Mouse (Mus musculus): ENCODE results near the gene Pde4d. TPM values are rescaled to one million over a fixed set of nuclear protein-coding genes. Genes with fewer than 3 reads are reported as not detected.

The Pde4d gene
- polyA plus RNA-seq, 1 experiment from 2014 or later, result 13.0 TPM

DNA sequence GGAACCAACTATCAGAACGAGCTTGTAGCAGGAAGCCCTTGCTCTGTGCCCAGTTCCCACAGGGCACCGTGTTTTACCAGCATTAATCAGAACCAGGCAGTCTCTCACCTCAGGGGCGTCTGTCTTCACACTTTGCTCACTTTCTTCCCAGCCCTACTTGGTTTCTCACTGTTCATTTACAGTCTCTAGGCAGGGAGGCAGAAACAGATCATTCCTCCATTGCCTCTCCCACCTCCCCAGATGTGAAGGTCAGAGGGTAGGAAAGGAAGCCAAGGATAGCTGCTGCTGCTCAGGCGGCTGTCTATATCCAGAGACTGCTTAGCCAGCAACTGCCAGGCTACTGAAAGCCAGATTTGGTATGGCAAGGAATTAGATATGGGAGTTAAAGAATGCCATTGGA, 1508.2 kb downstream of the Pde4d start:
- 48% methylated on average over 4 of the region's 4 CpGs for WGBS
- Histone ChIP-seq H3K4me3 (ENCODE audit: low read depth, low read length) (no peak overlapping the region), H3K27ac (replicated peaks) (no peak overlapping the region), H3K9ac (ENCODE audit: low read length) (no peak overlapping the region), H3K4me2 (replicated peaks; ENCODE audit: low read depth) (no peak overlapping the region), H3K4me1 (replicated peaks; ENCODE audit: control insufficient read depth, insufficient read depth) (no peaks in the 10 kb centered on the region), H3K27me3 (ENCODE audit: control insufficient read depth, insufficient read depth, low read length) (no peaks in the 10 kb centered on the region), H3K9me3 (ENCODE audit: control insufficient read depth, low read length) (no peaks in the 10 kb centered on the region), H3K36me3 (ENCODE audit: control insufficient read depth, insufficient read depth, low read length) (peaks cover 3% of the 10 kb centered on the region; the same call in 1 of the 2 replicates)
- TF ChIP-seq CTCF (IDR thresholded peaks at IDR 0.05; ENCODE audit: low read depth) (no peak), EP300 (optimal IDR thresholded peaks at IDR 0.05) (no peak)
- DNase-seq (ENCODE audit: low spot score), result no peak
- ATAC-seq (ENCODE audit: low FRiP score, low TSS enrichment), result no peak

DNA sequence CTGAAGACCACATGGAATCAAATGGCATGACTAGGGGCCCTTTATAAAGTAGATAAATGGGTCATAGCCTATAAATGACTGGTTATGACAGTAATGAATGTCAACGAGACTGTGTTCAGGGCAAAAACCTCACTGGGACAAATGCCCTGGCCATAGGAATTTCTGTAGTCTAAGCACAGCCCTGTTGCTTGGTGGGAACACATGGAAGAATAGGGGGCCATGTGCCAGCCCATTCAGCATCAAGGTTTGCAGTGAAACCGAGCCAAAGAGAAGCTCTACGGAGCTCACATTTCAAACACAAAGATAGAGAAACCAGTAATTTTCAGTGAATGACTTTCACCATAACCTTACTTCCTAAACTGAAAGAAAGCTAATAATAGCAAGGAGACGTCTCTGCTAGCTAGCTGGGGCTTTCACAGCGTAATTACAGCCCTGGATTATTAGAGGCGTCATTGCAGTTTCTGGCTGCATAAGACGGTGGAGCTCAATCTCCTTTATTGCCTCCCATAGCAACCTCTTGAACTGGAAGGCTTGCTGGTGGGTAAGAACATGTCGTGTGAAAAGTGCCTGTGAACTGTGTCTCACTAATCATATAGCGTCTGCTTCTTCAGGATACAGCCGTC, 1533.2 kb downstream of the Pde4d start:
- Histone ChIP-seq H3K27me3 (ENCODE audit: control insufficient read depth, insufficient read depth, low read length) (no peaks in the 10 kb centered on the region), H3K4me3 (ENCODE audit: low read depth, low read length) (no peak overlapping the region), H3K4me1 (replicated peaks; ENCODE audit: control insufficient read depth, insufficient read depth) (no peaks in the 10 kb centered on the region), H3K27ac (replicated peaks) (no peak overlapping the region), H3K36me3 (ENCODE audit: control insufficient read depth, insufficient read depth, low read length) (no peaks in the 10 kb centered on the region), H3K9ac (ENCODE audit: low read length) (no peak overlapping the region), H3K4me2 (replicated peaks; ENCODE audit: low read depth) (no peak overlapping the region), H3K9me3 (ENCODE audit: control insufficient read depth, low read length) (no peaks in the 10 kb centered on the region)
- DNase-seq (ENCODE audit: low spot score) (no peak), ATAC-seq (ENCODE audit: low FRiP score, low TSS enrichment) (no peak)
- TF ChIP-seq CTCF (IDR thresholded peaks at IDR 0.05; ENCODE audit: low read depth) (no peak), EP300 (optimal IDR thresholded peaks at IDR 0.05) (no peak)
- 66% methylated on average over 10 of the region's 10 CpGs for WGBS

DNA sequence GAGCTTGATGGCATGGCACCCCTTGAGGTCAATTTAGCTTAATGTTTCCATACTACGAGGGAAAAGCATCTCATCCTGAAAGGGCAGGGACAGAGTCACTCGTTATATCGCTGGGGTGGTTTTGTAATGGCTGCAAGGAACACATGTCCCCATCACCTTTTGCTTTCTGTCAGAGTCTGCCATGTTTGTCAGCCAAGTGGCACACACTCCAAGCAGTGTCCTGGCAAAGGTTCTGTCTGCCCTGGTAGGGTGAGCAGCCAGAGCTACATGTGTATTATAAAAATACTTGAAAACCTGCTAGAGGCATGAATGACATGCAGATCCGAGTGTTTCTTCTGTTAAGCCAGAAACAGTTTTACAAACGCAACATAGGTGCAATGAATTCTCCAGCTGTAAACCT, 1535.7 kb downstream of the Pde4d start:
- no peaks in the 10 kb centered on the region for H3K36me3 ChIP-seq (ENCODE audit: control insufficient read depth, insufficient read depth, low read length)
- TF ChIP-seq CTCF (IDR thresholded peaks at IDR 0.05; ENCODE audit: low read depth), result no peak
- TF ChIP-seq EP300 (optimal IDR thresholded peaks at IDR 0.05), result no peak
- H3K4me2 ChIP-seq (replicated peaks; ENCODE audit: low read depth), result no peak overlapping the region
- no peaks in the 10 kb centered on the region for H3K4me1 ChIP-seq (replicated peaks; ENCODE audit: control insufficient read depth, insufficient read depth)
- no peak overlapping the region for H3K27ac ChIP-seq (replicated peaks)
- no peak overlapping the region for H3K4me3 ChIP-seq (ENCODE audit: low read depth, low read length)
- ATAC-seq (ENCODE audit: low FRiP score, low TSS enrichment), result no peak
- DNase-seq (ENCODE audit: low spot score), result no peak
- no peaks in the 10 kb centered on the region for H3K27me3 ChIP-seq (ENCODE audit: control insufficient read depth, insufficient read depth, low read length)
- WGBS, result 87% methylated on average over 5 of the region's 5 CpGs
- H3K9me3 ChIP-seq (ENCODE audit: control insufficient read depth, low read length), result no peaks in the 10 kb centered on the region
- no peak overlapping the region for H3K9ac ChIP-seq (ENCODE audit: low read length)

- Histone ChIP-seq H3K9ac (ENCODE audit: low read length) (no peak overlapping the region), H3K36me3 (ENCODE audit: control insufficient read depth, insufficient read depth, low read length) (no peaks in the 10 kb centered on the region), H3K4me1 (replicated peaks; ENCODE audit: control insufficient read depth, insufficient read depth) (no peaks in the 10 kb centered on the region), H3K27ac (replicated peaks) (no peak overlapping the region), H3K4me3 (ENCODE audit: low read depth, low read length) (no peak overlapping the region), H3K27me3 (ENCODE audit: control insufficient read depth, insufficient read depth, low read length) (no peaks in the 10 kb centered on the region), H3K4me2 (replicated peaks; ENCODE audit: low read depth) (no peak overlapping the region), H3K9me3 (ENCODE audit: control insufficient read depth, low read length) (no peaks in the 10 kb centered on the region)
- ATAC-seq (ENCODE audit: low FRiP score, low TSS enrichment) (no peak), DNase-seq (ENCODE audit: low spot score) (peak; percentile 26)
- WGBS, result 45% methylated on average over 5 of the region's 5 CpGs
- TF ChIP-seq CTCF (IDR thresholded peaks at IDR 0.05; ENCODE audit: low read depth) (no peak), EP300 (optimal IDR thresholded peaks at IDR 0.05) (no peak)
These were observed 1536.1 kb downstream of the Pde4d start for GRCm38 (mm10) chr13:109985892-109986291.

DNA sequence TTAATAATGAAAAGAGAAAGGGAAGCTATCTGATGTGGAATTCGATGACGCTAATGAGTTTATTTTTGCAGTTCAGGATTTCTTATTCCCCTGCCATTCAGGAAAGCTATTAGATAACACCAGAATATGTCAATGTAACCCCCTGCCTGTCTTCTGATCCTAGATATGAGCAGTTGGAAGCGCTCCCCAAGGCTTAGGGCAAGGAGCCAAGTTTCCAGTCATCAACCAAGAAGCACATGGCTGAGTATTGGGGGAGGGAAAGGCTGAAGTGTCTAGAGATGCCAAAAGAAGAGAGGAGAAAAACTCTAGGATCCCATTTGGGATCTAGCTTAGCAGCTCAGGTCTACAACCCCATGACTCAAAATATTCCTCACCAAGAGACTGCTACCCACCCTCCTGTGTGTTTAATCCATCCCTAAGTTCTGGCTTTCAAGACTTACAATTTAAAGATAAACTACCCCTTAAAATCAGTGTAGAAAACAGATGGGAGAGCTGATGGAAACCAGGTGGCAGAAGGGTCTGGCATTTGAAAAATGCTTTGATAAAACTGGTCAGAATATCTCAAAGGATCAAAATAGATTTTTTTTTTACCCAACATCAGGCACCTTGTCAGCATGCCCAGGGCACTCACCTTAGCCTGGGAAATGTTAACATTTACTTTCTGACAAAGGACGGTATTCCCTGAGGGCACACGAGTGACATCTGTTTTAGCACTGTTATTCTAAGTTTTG, 1543.2 kb downstream of the Pde4d start:
- Histone ChIP-seq H3K9me3 (ENCODE audit: control insufficient read depth, low read length) (no peaks in the 10 kb centered on the region), H3K4me3 (ENCODE audit: low read depth, low read length) (no peak overlapping the region), H3K4me2 (replicated peaks; ENCODE audit: low read depth) (no peak overlapping the region), H3K9ac (ENCODE audit: low read length) (no peak overlapping the region), H3K4me1 (replicated peaks; ENCODE audit: control insufficient read depth, insufficient read depth) (no peaks in the 10 kb centered on the region), H3K36me3 (ENCODE audit: control insufficient read depth, insufficient read depth, low read length) (no peaks in the 10 kb centered on the region), H3K27ac (replicated peaks) (no peak overlapping the region), H3K27me3 (ENCODE audit: control insufficient read depth, insufficient read depth, low read length) (no peaks in the 10 kb centered on the region)
- ATAC-seq (ENCODE audit: low FRiP score, low TSS enrichment) (no peak; the same call in 1 of the 2 replicates), DNase-seq (ENCODE audit: low spot score) (peak; percentile 15)
- TF ChIP-seq CTCF (IDR thresholded peaks at IDR 0.05; ENCODE audit: low read depth) (no peak), EP300 (optimal IDR thresholded peaks at IDR 0.05) (no peak)
- 48% methylated on average over 5 of the region's 5 CpGs for WGBS

- H3K27me3 ChIP-seq (ENCODE audit: control insufficient read depth, insufficient read depth, low read length), result no peaks in the 10 kb centered on the region
- H3K4me1 ChIP-seq (replicated peaks; ENCODE audit: control insufficient read depth, insufficient read depth), result no peaks in the 10 kb centered on the region
- TF ChIP-seq CTCF (IDR thresholded peaks at IDR 0.05; ENCODE audit: low read depth), result no peak
- TF ChIP-seq EP300 (optimal IDR thresholded peaks at IDR 0.05), result no peak
- H3K27ac ChIP-seq (replicated peaks), result no peak overlapping the region
- no peaks in the 10 kb centered on the region for H3K36me3 ChIP-seq (ENCODE audit: control insufficient read depth, insufficient read depth, low read length)
- H3K9ac ChIP-seq (ENCODE audit: low read length), result no peak overlapping the region
- H3K4me3 ChIP-seq (ENCODE audit: low read depth, low read length), result no peak overlapping the region
- ATAC-seq (ENCODE audit: low FRiP score, low TSS enrichment) (no peak), DNase-seq (ENCODE audit: low spot score) (no peak)
- no peak overlapping the region for H3K4me2 ChIP-seq (replicated peaks; ENCODE audit: low read depth)
- WGBS, result 56% methylated on average over 3 of the region's 3 CpGs
- H3K9me3 ChIP-seq (ENCODE audit: control insufficient read depth, low read length), result no peaks in the 10 kb centered on the region
These were observed 1544.6 kb downstream of the Pde4d start for GRCm38 (mm10) chr13:109994240-109994764.

Measured in stomach, postnatal 0 days (tissue).